Comparison of ENCODE assay signal across 14 mouse cellular contexts in the genomic region with DNA sequence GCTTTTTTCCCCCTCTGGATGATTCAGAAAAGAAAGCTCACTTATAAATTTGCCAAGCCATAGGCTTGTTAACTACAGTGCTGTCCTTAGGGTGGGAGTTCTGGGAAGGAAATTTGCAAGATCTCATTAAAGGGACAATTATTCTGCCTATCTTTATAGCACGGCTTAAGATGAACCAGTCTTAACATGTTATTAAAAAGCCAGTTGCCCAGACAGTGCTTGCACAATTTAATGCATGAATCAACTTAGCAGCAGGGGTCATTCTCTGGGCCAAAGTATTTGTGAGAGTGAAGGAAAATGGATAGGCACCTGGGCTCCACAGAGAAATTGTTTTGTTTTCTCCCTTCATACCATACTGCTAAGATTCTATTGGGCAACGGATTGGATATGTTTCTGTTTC.
DNase-seq lines count a peak whose midpoint lies in the region; ATAC-seq lines count a peak whose summit lies in the region.
"Had no signal": no experiment of that assay in that cellular context is flagged by ENCODE, and none has a peak within 500 bp of the region (broad histone marks: within the 10 kb centered on the region; RNA-seq: fewer than 3 reads in every experiment).

No protein-coding gene starts in this region.

- H3K36me3 ChIP-seq in forebrain, embryonic 11.5 days (ENCODE audit: control insufficient read depth, insufficient read depth, low read length) = no peaks in the 10 kb centered on the region
- H3K36me3 ChIP-seq in hindbrain, embryonic 14.5 days (replicated peaks; ENCODE audit: control insufficient read depth, insufficient read depth) = no peaks in the 10 kb centered on the region
- H3K36me3 ChIP-seq in neural tube, embryonic 14.5 days (ENCODE audit: control insufficient read depth, insufficient read depth, low read length) = no peaks in the 10 kb centered on the region
- H3K36me3 ChIP-seq: embryonic facial prominence, embryonic 15.5 days; liver, embryonic 12.5 days; stomach, embryonic 15.5 days had no signal

- intact Hi-C loops in left cerebral cortex, postnatal 4 days (cut with DNase I) = no loop called here

- ATAC-seq in forebrain, embryonic 11.5 days (replicated peaks; ENCODE audit: low FRiP score) = peak; percentile 81
- ATAC-seq in hindbrain, embryonic 14.5 days (ENCODE audit: low FRiP score) = peak; percentile 51; the same call in 1 of the 2 replicates
- ATAC-seq in neural tube, embryonic 14.5 days (ENCODE audit: low read depth) = peak; percentile 69
- ATAC-seq in activated CD4-positive, CD25-positive, alpha-beta regulatory T cell, adult 4 months = no peak
- ATAC-seq: CD4-positive, CD25-positive, alpha-beta regulatory T cell, adult 4 months; inflammation-experienced regulatory T-cells, adult 6 months; liver, embryonic 12.5 days had no signal

- H3K4me2 ChIP-seq in forebrain, embryonic 11.5 days (ENCODE audit: low read depth, low read length, severe bottlenecking) = no peak overlapping the region
- H3K4me2 ChIP-seq in hindbrain, embryonic 14.5 days (replicated peaks) = no peak overlapping the region
- no peak overlapping the region for H3K4me2 ChIP-seq in neural tube, embryonic 14.5 days (ENCODE audit: low read depth, low read length)
- H3K4me2 ChIP-seq: embryonic facial prominence, embryonic 15.5 days; liver, embryonic 12.5 days; stomach, embryonic 15.5 days had no signal

- no peaks in the 10 kb centered on the region for H3K4me1 ChIP-seq in forebrain, embryonic 11.5 days (replicated peaks; ENCODE audit: control insufficient read depth, insufficient read depth, low read length)
- 0 out of 2 replicates have a peak, but pooled peaks cover 4% of the 10 kb centered on the region for H3K4me1 ChIP-seq in hindbrain, embryonic 14.5 days (replicated peaks; ENCODE audit: control insufficient read depth, insufficient read depth, low read length)
- no peaks in the 10 kb centered on the region for H3K4me1 ChIP-seq in neural tube, embryonic 14.5 days (ENCODE audit: control insufficient read depth, insufficient read depth, low read length)
- H3K4me1 ChIP-seq: embryonic facial prominence, embryonic 15.5 days; liver, embryonic 12.5 days; stomach, embryonic 15.5 days had no signal

- no peak overlapping the region for H3K27ac ChIP-seq in forebrain, embryonic 11.5 days (ENCODE audit: low read depth, low read length)
- H3K27ac ChIP-seq in hindbrain, embryonic 14.5 days = no peak overlapping the region
- peak overlapping the region; percentile 22; the same call in 1 of the 2 replicates for H3K27ac ChIP-seq in neural tube, embryonic 14.5 days (ENCODE audit: low read depth, low read length)
- H3K27ac ChIP-seq: embryonic facial prominence, embryonic 15.5 days; liver, embryonic 12.5 days; stomach, embryonic 15.5 days had no signal

- H3K9me3 ChIP-seq in forebrain, embryonic 11.5 days (ENCODE audit: control insufficient read depth, low read length) = no peaks in the 10 kb centered on the region
- H3K9me3 ChIP-seq in hindbrain, embryonic 14.5 days (ENCODE audit: control insufficient read depth, low read length) = no peaks in the 10 kb centered on the region
- H3K9me3 ChIP-seq in neural tube, embryonic 14.5 days (ENCODE audit: control insufficient read depth, low read length) = no peaks in the 10 kb centered on the region
- H3K9me3 ChIP-seq: embryonic facial prominence, embryonic 15.5 days; stomach, embryonic 15.5 days had no signal

- H3K27me3 ChIP-seq in forebrain, embryonic 11.5 days (ENCODE audit: control insufficient read depth, insufficient read depth, low read length) = no peaks in the 10 kb centered on the region
- H3K27me3 ChIP-seq in hindbrain, embryonic 14.5 days (ENCODE audit: control insufficient read depth, insufficient read depth, low read length) = no peaks in the 10 kb centered on the region
- no peaks in the 10 kb centered on the region for H3K27me3 ChIP-seq in neural tube, embryonic 14.5 days (ENCODE audit: control insufficient read depth, insufficient read depth, low read length)
- H3K27me3 ChIP-seq: embryonic facial prominence, embryonic 15.5 days; liver, embryonic 12.5 days; stomach, embryonic 15.5 days had no signal

- H3K9ac ChIP-seq in forebrain, embryonic 11.5 days (ENCODE audit: low read length) = no peak overlapping the region
- no peak overlapping the region for H3K9ac ChIP-seq in hindbrain, embryonic 14.5 days
- no peak overlapping the region for H3K9ac ChIP-seq in neural tube, embryonic 14.5 days (replicated peaks; ENCODE audit: low read depth, low read length)
- H3K9ac ChIP-seq: embryonic facial prominence, embryonic 15.5 days; liver, embryonic 12.5 days; stomach, embryonic 15.5 days had no signal

- DNase-seq in left cerebral cortex, postnatal 4 days = peak; percentile 74
- DNase-seq in left cerebral cortex, adult 11 months (ENCODE audit: low spot score) = no peak
- no peak for DNase-seq in forebrain, embryonic 11.5 days (ENCODE audit: low spot score)
- DNase-seq in hindbrain, embryonic 14.5 days (ENCODE audit: low spot score) = peak; percentile 44
- no peak for DNase-seq in kidney, postnatal 25 days
- no peak for DNase-seq in T-cell, adult 2 months (ENCODE audit: low spot score)
- DNase-seq: cerebellum, adult 9-10 months had no signal

- H3K4me3 ChIP-seq in forebrain, embryonic 11.5 days (ENCODE audit: low read depth, low read length) = no peak overlapping the region
- no peak overlapping the region for H3K4me3 ChIP-seq in hindbrain, embryonic 14.5 days (replicated peaks; ENCODE audit: low read length)
- H3K4me3 ChIP-seq in neural tube, embryonic 14.5 days (ENCODE audit: low read depth, low read length) = no peak overlapping the region
- H3K4me3 ChIP-seq: embryonic facial prominence, embryonic 15.5 days; liver, embryonic 12.5 days; stomach, embryonic 15.5 days had no signal

- 20% methylated on average over 2 of the region's 2 CpGs for WGBS in forebrain, embryonic 11.5 days
- WGBS in hindbrain, embryonic 14.5 days = 33% methylated on average over 2 of the region's 2 CpGs
- 35% methylated on average over 2 of the region's 2 CpGs for WGBS in neural tube, embryonic 14.5 days

Comparison
In these comparisons a context has a peak if more than half of its experiments do, and no peak if none do; other contexts are left out.
1. DNase-seq: peak in left cerebral cortex, postnatal 4 days (single experiment) and hindbrain, embryonic 14.5 days (single experiment); none in left cerebral cortex, adult 11 months (single experiment), forebrain, embryonic 11.5 days (single experiment), kidney, postnatal 25 days (0 of 2) and T-cell, adult 2 months (single experiment).